Mouse (Mus musculus): ENCODE data around the gene Atg10.

DNA sequence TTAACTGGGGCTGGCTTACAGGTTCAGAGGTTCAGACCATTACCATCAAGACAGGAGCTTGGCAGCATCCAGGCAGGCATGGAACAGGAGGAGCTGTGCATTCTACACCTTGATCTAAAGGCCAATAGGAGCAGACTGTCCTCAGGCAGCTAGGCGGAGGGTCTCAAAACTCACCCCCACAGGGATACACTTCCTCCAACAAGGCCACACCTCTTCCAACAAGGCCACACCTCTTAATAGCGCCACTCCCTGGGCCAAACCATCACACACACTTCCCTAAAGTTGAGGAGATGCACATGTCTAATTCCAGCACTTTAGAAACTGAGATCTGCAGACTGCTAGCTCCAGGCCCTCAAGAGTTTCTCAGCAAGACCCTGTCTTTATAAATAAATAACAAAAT, 6.1 kb downstream of the Atg10 start:
- TF ChIP-seq CTCF (IDR thresholded peaks at IDR 0.05; ENCODE audit: low read depth) (no peak), EP300 (IDR thresholded peaks at IDR 0.05; ENCODE audit: low read depth) (no peak)
